Mouse (Mus musculus) lung, adult 2 months (tissue): ENCODE measurements around the gene Kcna10. TPM values are rescaled to one million over a fixed set of nuclear protein-coding genes. Genes with fewer than 3 reads are reported as not detected.

Source experiments
- DNase-seq: peaks from one replicate; pipeline ENCODE4 v3.0.0; 2022
- H3K4me1 ChIP-seq: fragments of 200-500 bp; 2 replicates; pipeline ENCODE4 v1.6.1; 2011; ENCODE audit warnings: low read length; ENCODE audit not compliant: control insufficient read depth, insufficient read depth
- H3K4me3 ChIP-seq: fragments of 200-500 bp; replicated peaks from 2 replicates; pipeline ENCODE3; 2011; ENCODE audit warnings: low read depth, mild to moderate bottlenecking, control low read depth, low read length; ENCODE audit errors: extremely low read depth
- CTCF ChIP-seq: fragments of 200-500 bp; IDR thresholded peaks from 2 replicates; pipeline ENCODE4 v1.5.1; 2011; ENCODE audit warnings: mild to moderate bottlenecking, low read length, control low read depth; ENCODE audit not compliant: insufficient read depth
- POLR2A ChIP-seq: fragments of 200-500 bp; IDR thresholded peaks from 2 replicates; pipeline ENCODE4 v1.6.1; 2011; ENCODE audit warnings: low read depth, mild to moderate bottlenecking, control low read depth, low read length, borderline replicate concordance; ENCODE audit errors: extremely low read depth
- WGBS: fragments of 180-500 bp; shearing (Covaris S2); methylation state at CpG from one replicate; pipeline ENCODE4 v1.1.7; 2018; 5-methylcytosine and 5-hydroxymethylcytosine counted together
- polyA plus RNA-seq: library from polyadenylated mRNA; depleted of rRNA; stranded (reverse); fragments of >200 nt; gene quantifications from 2 replicates; pipeline ENCODE4 v1.2.3, GENCODE M21; 2012

Gene Kcna10
- polyA plus RNA-seq, 1 experiment: not detected

- Histone ChIP-seq H3K4me3 (no peak overlapping the region), H3K4me1 (no peaks in the 10 kb centered on the region)
- no peak for DNase-seq
- WGBS: 46% methylated on average over 9 of the region's 9 CpGs
- TF ChIP-seq CTCF: no peak
- no peak for TF ChIP-seq POLR2A
Measured at GRCm38 (mm10) chr3:107201310-107202180, 18.7 kb downstream of the Kcna10 start.

- TF ChIP-seq CTCF: no peak
- no peak for TF ChIP-seq POLR2A
- DNase-seq: no peak
- no peak overlapping the region for H3K4me3 ChIP-seq
- H3K4me1 ChIP-seq: 0 out of 2 replicates have a peak, but pooled peaks cover 4% of the 10 kb centered on the region
- WGBS: 91% methylated on average over 3 of the region's 3 CpGs
Measured at GRCm38 (mm10) chr3:107204413-107204812, 21.6 kb downstream of the Kcna10 start.

- 0 out of 2 replicates have a peak, but pooled peaks cover 4% of the 10 kb centered on the region for H3K4me1 ChIP-seq
- TF ChIP-seq POLR2A (no peak), CTCF (no peak)
- DNase-seq: no peak
- no peak overlapping the region for H3K4me3 ChIP-seq
Measured at GRCm38 (mm10) chr3:107205170-107205569, 22.3 kb downstream of the Kcna10 start.

- TF ChIP-seq CTCF (peak; percentile 86), POLR2A (no peak)
- 8% methylated on average over 4 of the region's 4 CpGs for WGBS
- H3K4me3 ChIP-seq: no peak overlapping the region
- DNase-seq: peak; percentile 58
- H3K4me1 ChIP-seq: 0 out of 2 replicates have a peak, but pooled peaks cover 4% of the 10 kb centered on the region
Measured at GRCm38 (mm10) chr3:107205994-107206393, 23.1 kb downstream of the Kcna10 start.

GRCm38 (mm10) chr3:107206490-107207150 is 23.8 kb downstream of the Kcna10 start:
- no peak for DNase-seq
- Histone ChIP-seq H3K4me1 (0 out of 2 replicates have a peak, but pooled peaks cover 4% of the 10 kb centered on the region), H3K4me3 (no peak overlapping the region)
- no peak for TF ChIP-seq POLR2A
- no peak for TF ChIP-seq CTCF
- 55% methylated on average over 4 of the region's 4 CpGs for WGBS

GRCm38 (mm10) chr3:107207625-107208253 is 24.9 kb downstream of the Kcna10 start:
- Histone ChIP-seq H3K4me1 (0 out of 2 replicates have a peak, but pooled peaks cover 4% of the 10 kb centered on the region), H3K4me3 (no peak overlapping the region)
- no peak for DNase-seq
- TF ChIP-seq POLR2A (no peak), CTCF (no peak)
- WGBS: 54% methylated on average over 7 of the region's 7 CpGs

GRCm38 (mm10) chr3:107214606-107215005 is 31.8 kb downstream of the Kcna10 start:
- TF ChIP-seq POLR2A (no peak), CTCF (no peak)
- no peak for DNase-seq
- Histone ChIP-seq H3K4me3 (no peak overlapping the region), H3K4me1 (no peaks in the 10 kb centered on the region)
- 80% methylated on average over 5 of the region's 5 CpGs for WGBS

GRCm38 (mm10) chr3:107216400-107217100 is 33.7 kb downstream of the Kcna10 start:
- Histone ChIP-seq H3K4me1 (no peaks in the 10 kb centered on the region), H3K4me3 (no peak overlapping the region)
- no peak for DNase-seq
- WGBS: 71% methylated on average over 8 of the region's 8 CpGs
- no peak for TF ChIP-seq POLR2A
- TF ChIP-seq CTCF: no peak

GRCm38 (mm10) chr3:107217101-107217480 is 34.2 kb downstream of the Kcna10 start:
- WGBS: 73% methylated on average over 3 of the region's 3 CpGs
- H3K4me1 ChIP-seq: no peaks in the 10 kb centered on the region
- no peak overlapping the region for H3K4me3 ChIP-seq
- DNase-seq: no peak
- no peak for TF ChIP-seq POLR2A

- no peak for TF ChIP-seq POLR2A
- TF ChIP-seq CTCF: no peak
- H3K4me3 ChIP-seq: no peak overlapping the region
- 83% methylated on average over 7 of the region's 7 CpGs for WGBS
- no peak for DNase-seq
- no peaks in the 10 kb centered on the region for H3K4me1 ChIP-seq
Measured at GRCm38 (mm10) chr3:107218572-107218971, 35.7 kb downstream of the Kcna10 start.
